Mouse (Mus musculus): ENCODE measurements around the gene Lmln. TPM values are rescaled to one million over a fixed set of nuclear protein-coding genes. Genes with fewer than 3 reads are reported as not detected.

Gene Lmln
- polyA plus RNA-seq (2016; fragmentation: Nextera tagmentation; extraction: Ambion mirVana): 1.8 and 2.3 TPM in 2 replicates

DNA sequence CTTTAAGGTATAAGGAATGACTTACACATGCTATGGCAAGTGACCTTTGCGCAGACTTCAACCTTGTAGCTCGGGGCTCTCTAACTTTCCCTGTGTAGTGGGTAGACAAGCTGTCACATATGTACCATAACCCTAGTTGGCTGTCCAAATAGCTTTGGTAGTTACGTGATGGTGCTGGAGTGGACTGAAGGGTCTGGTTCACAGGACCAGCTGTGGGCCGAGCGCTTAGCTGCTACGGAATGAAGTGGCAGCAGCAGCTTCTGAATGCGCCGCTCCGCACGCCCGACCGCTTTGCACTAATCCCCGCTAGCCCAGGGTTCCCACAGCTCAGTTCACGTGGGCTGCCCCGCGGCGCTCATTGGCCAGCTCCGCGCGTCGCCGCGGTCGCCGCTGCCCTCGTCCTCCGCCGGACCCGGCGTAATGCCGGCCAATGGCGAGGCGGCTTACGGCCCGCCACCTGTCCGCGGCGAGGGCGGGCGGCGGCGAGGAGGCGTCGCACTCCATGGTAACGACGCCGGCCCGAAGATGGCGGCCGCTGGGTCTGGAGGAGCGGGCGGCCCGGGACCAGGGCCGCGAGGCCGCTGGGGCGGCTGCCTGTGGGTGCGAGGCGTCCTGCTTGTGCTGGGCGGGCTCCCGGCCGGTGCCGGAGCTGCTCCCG, at the start of gene Lmln:
TSS of gene Lmln (plus strand) at position 498 of the 658 bp plus-strand sequence.
- no peaks in the 10 kb centered on the region for H3K27me3 ChIP-seq (ENCODE audit: low read depth, poor library complexity, severe bottlenecking)
- under 1% methylated on average over 63 of the region's 64 CpGs for WGBS
- no peaks in the 10 kb centered on the region for H3K9me3 ChIP-seq (replicated peaks)
- peaks cover 28% of the 10 kb centered on the region for H3K4me1 ChIP-seq
- peak; percentile 94 for DNase-seq (ENCODE audit: low spot score)
- H3K36me3 ChIP-seq: peaks cover 45% of the 10 kb centered on the region
- peak within 1 kb of the TSS; percentile 87 for H3K4me3 ChIP-seq
- peak within 1 kb of the TSS; percentile 90 for H3K27ac ChIP-seq

DNA sequence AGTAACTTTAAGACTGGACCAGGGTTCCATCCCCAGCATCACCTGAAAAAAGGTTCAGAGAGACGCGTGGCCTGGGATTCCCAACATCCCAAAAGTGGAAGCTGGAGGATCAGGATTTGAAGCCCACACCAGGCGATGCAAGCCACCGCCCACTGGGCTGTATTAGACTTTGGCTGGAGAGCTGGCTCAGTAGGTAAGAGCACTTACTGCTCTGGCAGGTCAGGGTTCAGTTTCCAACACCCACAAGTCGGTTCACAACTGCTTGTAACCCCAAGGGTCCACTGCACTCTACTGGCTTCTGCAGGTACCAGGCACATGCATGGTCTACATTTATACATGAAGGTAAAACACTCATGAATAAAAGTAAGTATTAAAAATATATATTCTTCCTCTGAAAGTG, 48.5 kb upstream of the Lmln start:
- WGBS: 91% methylated on average over 5 of the region's 5 CpGs
- Histone ChIP-seq H3K27ac (no peak overlapping the region), H3K27me3 (ENCODE audit: low read depth, poor library complexity, severe bottlenecking) (no peaks in the 10 kb centered on the region), H3K4me1 (no peaks in the 10 kb centered on the region), H3K36me3 (peaks cover 73% of the 10 kb centered on the region), H3K4me3 (no peak overlapping the region), H3K9me3 (replicated peaks) (no peaks in the 10 kb centered on the region)
- DNase-seq (ENCODE audit: low spot score): no peak

DNA sequence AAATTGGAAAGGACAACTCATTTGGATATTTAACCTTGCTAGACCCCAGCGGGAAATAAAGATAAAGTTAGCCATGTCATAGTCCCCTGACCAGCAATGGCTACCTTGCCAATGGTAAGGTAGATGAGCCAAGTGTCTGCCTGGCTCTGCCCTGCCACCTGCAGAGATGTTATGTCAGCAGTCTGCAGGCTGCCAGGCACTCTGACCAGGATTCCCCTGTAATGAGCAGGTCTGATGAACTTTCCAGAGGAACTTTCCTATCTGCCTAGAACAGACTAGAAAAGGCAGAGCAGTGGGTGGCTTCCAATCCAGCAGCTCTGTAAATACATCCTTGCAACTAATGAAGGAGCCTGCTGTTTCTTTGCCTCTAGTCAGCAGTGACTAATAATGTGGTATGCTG, 47.4 kb upstream of the Lmln start:
- no peak for DNase-seq (ENCODE audit: low spot score)
- no peaks in the 10 kb centered on the region for H3K4me1 ChIP-seq
- no peak overlapping the region for H3K27ac ChIP-seq
- H3K4me3 ChIP-seq: no peak overlapping the region
- 100% methylated on average over 1 of the region's 1 CpGs for WGBS
- H3K36me3 ChIP-seq: peaks cover 62% of the 10 kb centered on the region
- no peaks in the 10 kb centered on the region for H3K27me3 ChIP-seq (ENCODE audit: low read depth, poor library complexity, severe bottlenecking)
- no peaks in the 10 kb centered on the region for H3K9me3 ChIP-seq (replicated peaks)

DNA sequence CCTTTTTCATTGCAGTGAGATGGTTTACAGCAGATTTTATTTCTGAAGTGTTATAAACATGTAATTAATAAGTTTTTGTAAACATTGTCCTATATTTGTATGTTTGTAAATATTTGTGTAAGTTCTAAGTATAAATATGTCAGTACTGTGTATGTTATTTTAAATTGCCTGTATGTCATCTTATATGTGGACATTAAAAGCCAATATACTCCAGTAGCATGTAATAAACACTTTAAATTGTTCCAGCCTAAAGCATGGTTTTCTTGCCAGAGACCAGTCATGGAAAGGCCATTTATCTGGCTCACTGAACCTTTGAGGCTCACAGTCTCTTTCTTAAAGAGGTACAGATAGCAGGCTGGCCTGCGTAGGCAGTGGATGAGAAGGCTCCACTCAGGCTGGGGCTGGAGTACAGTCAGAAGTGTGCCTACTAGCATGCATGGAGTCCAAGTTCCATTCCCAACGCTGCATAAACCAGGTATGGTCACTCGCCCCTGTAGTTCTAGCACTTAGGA, 46.9 kb upstream of the Lmln start:
- Histone ChIP-seq H3K27me3 (ENCODE audit: low read depth, poor library complexity, severe bottlenecking) (no peaks in the 10 kb centered on the region), H3K9me3 (replicated peaks) (no peaks in the 10 kb centered on the region), H3K27ac (no peak overlapping the region), H3K4me1 (no peaks in the 10 kb centered on the region), H3K36me3 (peaks cover 57% of the 10 kb centered on the region), H3K4me3 (no peak overlapping the region)
- no peak for DNase-seq (ENCODE audit: low spot score)
- 95% methylated on average over 3 of the region's 3 CpGs for WGBS

- H3K27ac ChIP-seq: no peak overlapping the region
- H3K4me3 ChIP-seq: no peak overlapping the region
- DNase-seq (ENCODE audit: low spot score): no peak
- no peaks in the 10 kb centered on the region for H3K27me3 ChIP-seq (ENCODE audit: low read depth, poor library complexity, severe bottlenecking)
- WGBS: 97% methylated on average over 2 of the region's 2 CpGs
- H3K9me3 ChIP-seq (replicated peaks): no peaks in the 10 kb centered on the region
- H3K36me3 ChIP-seq: peaks cover 53% of the 10 kb centered on the region
- H3K4me1 ChIP-seq: no peaks in the 10 kb centered on the region
Observed at GRCm38 (mm10) chr16:33015986-33016385, 46.3 kb upstream of the Lmln start.

DNA sequence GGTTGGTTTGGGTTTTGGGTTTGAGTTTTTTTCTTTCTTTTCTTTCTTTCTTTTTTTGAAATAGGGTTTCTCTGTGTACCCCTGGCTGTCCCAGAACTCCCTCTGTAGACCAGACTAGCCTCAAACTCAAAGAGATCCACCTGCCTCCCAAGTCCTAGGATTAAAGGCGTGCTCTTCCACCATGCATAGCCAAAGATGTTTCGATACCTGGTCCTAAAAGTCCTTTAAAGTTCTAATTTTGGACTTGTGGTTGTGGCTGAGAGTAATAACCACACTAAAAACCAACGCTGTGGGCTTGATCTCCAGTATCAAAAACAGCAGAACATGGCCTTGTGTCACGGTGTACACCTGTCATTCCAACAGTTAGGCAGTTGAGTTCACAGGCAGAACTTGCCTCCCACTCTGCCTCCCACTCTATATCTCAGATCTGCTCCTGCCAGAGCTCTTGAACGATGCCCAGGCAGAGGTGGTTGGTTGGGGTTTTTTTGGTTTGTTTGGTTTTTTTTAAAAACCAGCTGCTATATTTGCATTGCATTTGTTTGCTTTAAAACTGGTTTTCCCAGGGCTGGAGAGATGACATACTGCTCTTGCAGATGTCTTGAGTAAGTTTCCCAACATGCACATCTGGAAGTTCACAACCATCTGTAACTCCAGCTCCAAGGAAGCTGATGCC, 44.5 kb upstream of the Lmln start:
- peaks cover 36% of the 10 kb centered on the region for H3K36me3 ChIP-seq
- H3K4me1 ChIP-seq: no peaks in the 10 kb centered on the region
- H3K9me3 ChIP-seq (replicated peaks): no peaks in the 10 kb centered on the region
- DNase-seq (ENCODE audit: low spot score): no peak
- no peak overlapping the region for H3K27ac ChIP-seq
- H3K27me3 ChIP-seq (ENCODE audit: low read depth, poor library complexity, severe bottlenecking): no peaks in the 10 kb centered on the region
- H3K4me3 ChIP-seq: no peak overlapping the region
- 91% methylated on average over 5 of the region's 5 CpGs for whole genome bisulfite sequencing

- Histone ChIP-seq H3K36me3 (peaks cover 23% of the 10 kb centered on the region), H3K9me3 (replicated peaks) (no peaks in the 10 kb centered on the region), H3K4me3 (no peak overlapping the region), H3K4me1 (no peaks in the 10 kb centered on the region), H3K27me3 (ENCODE audit: low read depth, poor library complexity, severe bottlenecking) (no peaks in the 10 kb centered on the region), H3K27ac (no peak overlapping the region)
- no peak for DNase-seq (ENCODE audit: low spot score)
- 82% methylated on average over 21 of the region's 21 CpGs for WGBS
Observed at GRCm38 (mm10) chr16:33019117-33019770, 43.1 kb upstream of the Lmln start.

- 72% methylated on average over 3 of the region's 3 CpGs for WGBS
- no peak for DNase-seq (ENCODE audit: low spot score)
Observed at GRCm38 (mm10) chr16:33021381-33021780, 40.9 kb upstream of the Lmln start.

DNA sequence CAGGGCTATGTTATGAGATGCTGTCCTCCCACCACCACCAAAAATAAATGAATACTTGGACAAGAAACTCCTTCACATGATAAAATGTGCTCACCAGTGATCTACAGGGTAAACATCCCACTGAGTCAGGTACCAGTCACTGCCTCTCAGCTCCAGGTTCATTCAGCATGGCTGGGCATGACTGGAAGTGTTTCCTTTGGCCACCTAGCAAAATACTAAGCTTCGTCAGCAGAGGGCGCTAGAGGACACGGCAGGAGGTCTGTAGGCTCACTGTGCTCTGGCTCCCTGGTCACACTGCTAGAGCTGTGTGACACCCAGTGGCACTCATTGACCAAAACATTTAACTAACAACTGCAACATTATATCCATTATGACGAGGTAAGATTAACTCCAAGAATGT, 38.6 kb upstream of the Lmln start:
- DNase-seq (ENCODE audit: low spot score): peak; percentile 88
- H3K27me3 ChIP-seq (ENCODE audit: low read depth, poor library complexity, severe bottlenecking): no peaks in the 10 kb centered on the region
- WGBS: 4% methylated on average over 4 of the region's 4 CpGs
- H3K4me3 ChIP-seq: no peak overlapping the region
- H3K9me3 ChIP-seq (replicated peaks): no peaks in the 10 kb centered on the region
- H3K36me3 ChIP-seq: no peaks in the 10 kb centered on the region
- H3K4me1 ChIP-seq: no peaks in the 10 kb centered on the region
- H3K27ac ChIP-seq: no peak overlapping the region

More at GRCm38 (mm10) chr16:33021381-33021780, 40.9 kb upstream of the Lmln start:
- no peak overlapping the region for H3K4me3 ChIP-seq
- H3K9me3 ChIP-seq (replicated peaks): no peaks in the 10 kb centered on the region
- no peaks in the 10 kb centered on the region for H3K4me1 ChIP-seq
- H3K27me3 ChIP-seq (ENCODE audit: low read depth, poor library complexity, severe bottlenecking): no peaks in the 10 kb centered on the region
- H3K27ac ChIP-seq: no peak overlapping the region
- H3K36me3 ChIP-seq: peaks cover 8% of the 10 kb centered on the region

DNA sequence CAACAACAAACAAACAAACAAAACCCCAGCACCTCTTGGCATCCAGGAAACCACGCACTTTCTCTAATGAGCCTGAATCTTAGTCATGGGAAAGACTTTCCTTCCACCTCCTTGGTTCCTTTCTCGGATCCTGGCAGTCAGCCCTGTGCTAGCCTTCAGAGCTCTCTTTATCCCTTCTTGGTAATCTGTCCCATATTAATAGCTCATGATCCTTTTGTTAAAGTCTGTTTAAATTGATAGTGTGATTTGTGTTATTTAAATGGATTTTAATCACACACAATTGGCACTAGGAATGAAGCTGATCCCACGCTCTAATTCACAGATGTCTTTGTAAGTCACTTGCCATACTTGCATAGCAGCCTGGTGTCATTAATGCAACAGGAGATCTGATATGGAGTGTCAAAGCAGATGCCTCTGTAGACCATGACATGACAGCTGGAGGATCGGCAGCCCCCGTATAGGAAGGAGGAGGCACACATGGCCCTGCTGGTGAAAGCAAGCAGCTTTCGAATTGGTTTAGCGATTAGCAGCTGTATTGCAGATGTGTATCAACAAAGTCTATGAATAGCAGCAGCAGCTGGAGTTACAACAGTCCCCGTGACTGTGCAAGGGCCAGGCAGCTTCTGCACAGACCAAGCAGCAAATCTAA, 37.7 kb upstream of the Lmln start:
- 86% methylated on average over 8 of the region's 8 CpGs for WGBS

DNA sequence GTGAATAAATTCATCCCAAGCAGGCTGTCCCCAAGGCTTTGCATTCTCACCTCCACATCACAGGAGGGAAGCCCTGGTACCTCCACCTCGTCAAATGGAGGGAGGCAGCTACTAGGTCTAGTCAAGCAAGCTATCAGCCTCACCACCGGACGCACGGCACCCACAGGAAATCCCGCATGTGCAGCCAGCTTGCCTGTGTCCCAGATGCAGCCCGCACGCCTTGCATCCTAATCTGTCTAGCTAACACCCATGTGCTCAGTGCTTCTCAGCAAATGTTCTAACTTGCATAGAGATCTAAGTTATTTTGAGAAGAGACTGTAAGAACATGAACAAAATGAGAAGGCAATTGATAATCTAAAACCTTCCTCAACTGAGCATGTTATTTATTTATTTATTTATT, 36.0 kb upstream of the Lmln start:
- WGBS: 92% methylated on average over 7 of the region's 7 CpGs
- H3K4me1 ChIP-seq: no peaks in the 10 kb centered on the region
- H3K9me3 ChIP-seq (replicated peaks): no peaks in the 10 kb centered on the region
- H3K36me3 ChIP-seq: no peaks in the 10 kb centered on the region
- H3K27ac ChIP-seq: no peak overlapping the region
- DNase-seq (ENCODE audit: low spot score): no peak
- H3K27me3 ChIP-seq (ENCODE audit: low read depth, poor library complexity, severe bottlenecking): no peaks in the 10 kb centered on the region
- no peak overlapping the region for H3K4me3 ChIP-seq

More for the DNA sequence above, 37.7 kb upstream of the Lmln start:
- H3K36me3 ChIP-seq: no peaks in the 10 kb centered on the region
- H3K27ac ChIP-seq: no peak overlapping the region
- no peak overlapping the region for H3K4me3 ChIP-seq
- H3K9me3 ChIP-seq (replicated peaks): no peaks in the 10 kb centered on the region
- DNase-seq (ENCODE audit: low spot score): no peak
- no peaks in the 10 kb centered on the region for H3K27me3 ChIP-seq (ENCODE audit: low read depth, poor library complexity, severe bottlenecking)
- no peaks in the 10 kb centered on the region for H3K4me1 ChIP-seq

- Histone ChIP-seq H3K4me1 (peaks cover 10% of the 10 kb centered on the region), H3K36me3 (no peaks in the 10 kb centered on the region), H3K27me3 (ENCODE audit: low read depth, poor library complexity, severe bottlenecking) (no peaks in the 10 kb centered on the region), H3K27ac (no peak overlapping the region), H3K9me3 (replicated peaks) (no peaks in the 10 kb centered on the region), H3K4me3 (no peak overlapping the region)
- 82% methylated on average over 4 of the region's 4 CpGs for WGBS
- DNase-seq (ENCODE audit: low spot score): no peak
Observed at GRCm38 (mm10) chr16:33036006-33036405, 26.3 kb upstream of the Lmln start.

DNA sequence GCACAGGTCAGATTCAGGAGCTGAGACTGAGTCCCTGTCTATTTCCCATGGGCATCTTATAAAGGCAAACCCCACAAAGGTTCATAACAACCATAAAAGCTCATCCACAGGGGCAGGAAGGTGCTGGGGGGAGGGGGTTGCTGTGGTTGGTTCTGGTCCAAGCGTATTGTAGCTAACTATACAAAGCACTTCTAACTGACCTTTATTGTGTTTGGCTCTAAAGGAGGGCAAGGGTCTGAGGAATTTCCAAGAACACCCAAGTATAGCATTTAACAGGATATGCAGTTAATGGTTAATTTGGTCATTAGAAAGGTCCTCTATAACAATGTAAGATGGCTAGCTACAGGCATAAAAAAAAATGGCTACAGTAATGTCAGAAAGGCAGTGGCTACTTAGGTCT, 19.6 kb upstream of the Lmln start:
- Histone ChIP-seq H3K4me1 (no peaks in the 10 kb centered on the region), H3K9me3 (replicated peaks) (no peaks in the 10 kb centered on the region), H3K36me3 (no peaks in the 10 kb centered on the region), H3K4me3 (no peak overlapping the region), H3K27me3 (ENCODE audit: low read depth, poor library complexity, severe bottlenecking) (no peaks in the 10 kb centered on the region), H3K27ac (no peak overlapping the region)
- DNase-seq (ENCODE audit: low spot score): no peak
- 86% methylated on average over 1 of the region's 1 CpGs for WGBS

Data from limb, embryonic 10.5 days (tissue).